Mouse (Mus musculus) spleen, adult 18-20 months (tissue): ENCODE measurements around the gene Susd2.
A peak's percentile ranks its signal among the peaks of the same experiment; 100 is the strongest.

Experiments used
- DNase-seq, 2 experiments: peaks; one replicate each; pipeline ENCODE4 v3.0.0; 2022; ENCODE audit warnings: mixed read lengths in 2 of 2

The Susd2 gene

GRCm38 (mm10) chr10:75616044-75616443 is 27.8 kb downstream of the Susd2 start:
- DNase-seq, result no peak

GRCm38 (mm10) chr10:75610486-75610885 is 33.3 kb downstream of the Susd2 start:
- DNase-seq, result no peak

DNA sequence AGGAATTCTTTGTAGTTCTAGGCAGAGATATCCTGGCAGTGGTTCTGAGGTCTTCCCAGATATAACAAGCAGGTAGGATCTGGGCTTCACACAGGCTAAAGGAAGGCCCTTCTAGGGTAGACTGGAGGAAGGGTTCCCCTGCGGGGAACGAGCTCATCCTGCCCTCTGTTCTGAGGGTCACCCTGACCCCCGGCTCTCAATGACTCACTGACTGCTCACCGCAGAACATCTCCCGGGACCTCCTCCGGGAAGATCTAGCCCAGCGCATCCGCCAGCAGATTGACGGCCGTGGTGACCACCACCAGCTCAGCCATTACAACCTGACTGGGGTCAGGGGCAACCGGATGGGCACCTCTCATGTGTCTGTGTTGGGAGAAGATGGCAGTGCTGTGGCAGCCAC is 34.8 kb downstream of the Susd2 start:
- no peak for DNase-seq

GRCm38 (mm10) chr10:75607253-75607652 is 36.6 kb downstream of the Susd2 start:
- DNase-seq, result no peak

DNA sequence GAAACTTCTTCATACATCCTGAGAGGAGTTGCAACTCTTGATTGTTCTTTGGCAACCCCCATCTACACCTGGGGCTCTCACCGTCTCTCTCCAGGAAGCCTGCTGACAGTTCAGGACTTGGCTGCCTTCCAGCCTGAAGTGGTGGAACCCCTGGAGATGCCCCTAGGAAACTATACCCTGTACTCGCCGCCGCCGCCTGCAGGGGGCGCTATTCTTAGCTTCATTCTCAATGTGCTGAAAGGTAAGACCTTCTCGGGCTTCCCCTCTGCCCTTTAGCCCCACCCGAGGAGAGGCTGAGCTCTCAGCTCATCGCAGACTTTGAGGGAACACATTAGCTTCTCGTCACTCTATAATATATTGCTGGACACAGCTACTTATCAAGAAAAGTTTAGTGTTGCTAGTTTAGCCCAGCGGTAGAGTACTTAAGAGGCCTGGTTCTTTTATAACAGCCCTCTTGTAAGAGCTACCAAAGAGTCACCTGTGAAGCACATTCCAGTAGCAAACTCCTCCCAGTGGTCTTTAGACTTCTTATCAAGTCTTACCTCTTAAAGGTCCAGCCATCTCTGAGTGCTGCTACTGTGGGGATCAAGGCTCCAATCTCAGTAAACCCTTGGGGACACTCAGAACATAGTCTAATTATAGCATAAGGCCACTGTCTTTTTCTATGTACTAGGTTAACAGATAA is 38.5 kb downstream of the Susd2 start:
- DNase-seq, result peak in 1 of 2 experiments; percentile 31

DNA sequence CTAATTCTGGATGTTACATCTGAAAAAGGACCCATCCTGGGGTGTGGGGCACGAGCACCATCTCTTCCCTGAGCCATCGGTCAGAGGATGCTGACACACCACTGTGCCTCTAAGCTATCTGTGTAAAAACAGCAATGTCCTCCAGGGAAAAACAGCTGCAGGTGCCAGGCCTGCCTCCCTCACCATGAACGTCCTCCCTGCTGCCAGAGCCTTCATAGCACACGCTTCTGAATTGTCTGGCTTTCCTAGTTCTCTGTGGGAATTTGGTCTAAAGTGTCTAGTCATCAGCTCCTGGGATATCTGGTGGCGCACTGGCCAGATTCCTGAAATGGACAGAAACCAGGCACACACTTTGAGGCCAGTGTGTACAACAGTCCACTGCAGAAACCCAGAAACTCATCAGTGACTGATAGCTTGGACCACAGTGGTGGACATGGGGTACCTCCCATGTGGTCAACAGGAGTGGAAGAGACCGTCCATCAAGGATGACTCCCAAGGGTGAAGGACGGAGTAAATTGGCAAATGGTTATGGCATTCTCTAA is 43.5 kb downstream of the Susd2 start:
- no peak for DNase-seq

DNA sequence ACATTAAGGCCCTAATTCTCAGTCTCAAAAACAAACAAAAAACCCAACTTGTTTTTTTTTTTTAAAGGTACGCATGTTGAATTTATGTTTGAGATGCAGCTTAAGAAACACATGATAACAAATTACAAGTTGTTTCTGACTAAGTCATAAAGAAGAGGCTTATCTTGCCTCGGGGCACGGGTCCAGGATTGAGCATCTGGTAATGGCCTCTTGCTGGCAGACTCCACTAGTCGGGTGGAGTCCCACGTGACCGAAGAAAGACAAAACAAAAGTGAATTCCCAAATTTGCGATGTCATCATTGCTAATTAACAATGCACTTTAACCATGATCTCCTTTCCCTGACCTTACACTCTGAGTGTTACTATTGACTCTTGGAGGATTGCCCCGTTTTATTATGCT is 47.8 kb downstream of the Susd2 start:
- no peak for DNase-seq

DNA sequence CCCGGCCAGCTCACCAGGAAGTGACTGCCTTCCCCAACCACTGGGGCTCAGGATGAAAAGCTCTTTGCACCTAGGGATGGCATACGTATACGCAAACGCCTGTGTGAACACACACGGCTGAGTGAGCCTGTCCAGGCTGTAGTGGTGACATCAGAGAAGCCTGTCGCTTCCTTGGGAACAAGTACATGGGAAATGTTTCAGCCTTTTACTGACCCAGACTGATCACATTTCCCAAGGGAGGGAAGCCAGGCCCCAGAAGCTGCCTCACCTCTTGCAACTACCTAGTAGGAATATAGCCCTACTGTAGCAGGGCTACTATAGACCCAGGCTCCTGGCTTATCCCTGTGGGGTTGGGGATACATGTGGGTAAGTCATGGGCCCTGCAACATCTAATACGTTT is 51.2 kb downstream of the Susd2 start:
- peak in 1 of 2 experiments; percentile 32 for DNase-seq

GRCm38 (mm10) chr10:75591211-75591894 is 52.5 kb downstream of the Susd2 start:
- DNase-seq, result peak; percentile 71 to 81

DNA sequence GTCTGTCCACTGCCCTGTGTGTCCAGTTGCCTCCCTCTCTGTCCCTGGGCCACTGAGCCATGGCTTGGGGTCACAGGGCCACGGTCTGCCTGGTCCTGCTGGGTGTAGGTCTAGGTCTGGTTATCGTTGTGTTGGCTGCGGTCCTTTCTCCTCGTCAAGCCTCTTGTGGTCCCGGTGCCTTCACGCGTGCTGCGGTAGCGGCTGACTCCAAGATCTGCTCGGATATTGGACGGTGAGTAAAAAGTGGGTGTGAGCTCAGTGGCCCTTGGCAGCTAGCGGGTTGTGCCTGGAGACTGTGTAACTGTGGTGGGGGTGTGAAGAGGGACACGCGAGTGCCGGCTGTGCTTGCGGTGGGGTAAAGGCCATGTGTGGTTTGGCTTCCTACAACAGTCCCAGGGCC is 54.2 kb downstream of the Susd2 start:
- peak in 1 of 2 experiments; percentile 44 for DNase-seq

DNA sequence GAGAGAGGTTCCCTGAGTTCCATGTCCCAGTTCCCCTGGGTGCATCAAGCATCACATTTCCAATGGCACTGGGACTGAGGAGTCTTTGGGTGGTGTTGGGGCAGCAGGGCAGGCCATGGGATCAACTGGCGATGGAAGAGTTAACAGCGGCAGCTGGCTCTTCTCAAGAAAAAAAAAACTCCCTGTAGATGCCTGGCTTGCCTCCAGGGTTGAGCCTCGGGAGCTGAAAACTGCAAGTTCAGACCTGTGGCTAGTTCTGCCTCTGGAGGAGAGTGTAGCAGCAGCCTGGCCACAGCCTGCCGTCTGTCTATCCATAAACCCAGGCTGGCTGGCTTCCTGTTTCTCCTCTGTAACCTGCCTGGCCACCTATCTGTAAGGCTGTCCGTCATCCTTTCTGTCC is 54.7 kb downstream of the Susd2 start, which contains the start of gene Ggt5:
TSS of gene Ggt5 (plus strand) at position 212 of the 400 bp plus-strand sequence.
- DNase-seq, result peak in 1 of 2 experiments; percentile 30

DNA sequence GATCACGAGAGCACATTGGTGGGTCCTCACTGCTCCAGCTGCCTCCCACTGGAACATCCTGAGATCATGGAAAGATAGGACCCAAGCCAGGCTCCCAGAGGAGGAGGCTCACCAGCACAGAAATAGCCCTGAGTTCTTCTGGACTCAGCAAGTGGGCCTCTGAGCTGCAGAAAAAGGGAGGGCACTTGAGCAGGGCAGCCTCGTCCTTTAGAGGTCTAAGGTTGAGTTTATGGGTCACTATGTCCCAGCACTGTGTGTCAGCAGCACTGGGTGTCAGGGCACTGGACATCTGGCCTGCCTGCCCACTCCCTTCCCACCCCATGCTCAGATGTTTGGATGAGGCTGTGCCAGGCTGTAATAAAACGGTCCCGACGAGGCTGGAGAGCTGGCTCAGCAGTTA is 55.5 kb downstream of the Susd2 start:
- no peak for DNase-seq

- no peak for DNase-seq
Observed at GRCm38 (mm10) chr10:75587781-75588180, 56.0 kb downstream of the Susd2 start.
